Mouse (Mus musculus) kidney, embryonic 15.5 days (tissue): ENCODE data around the gene Lsamp. TPM values are rescaled to one million over a fixed set of nuclear protein-coding genes. Genes with fewer than 3 reads are reported as not detected.
"Not testable (repeated sequence)": the region's sequence is repeated elsewhere in the genome, so short reads cannot be mapped to it uniquely, and the experiment has no call there.

ENCODE experiments used
- ATAC-seq: fragments of 200-750 bp; cut with Nextera tagmentation; replicated peaks from 2 replicates; pipeline ENCODE4 v1.8.0; 2017; ENCODE audit warnings: moderate TSS enrichment; ENCODE audit not compliant: low FRiP score
- H3K27ac ChIP-seq: fragments of 300-500 bp; sonication (generic); 2 replicates; pipeline ENCODE4 v1.5.1; 2015; ENCODE audit warnings: mild to moderate bottlenecking, inconsistent platforms
- H3K27me3 ChIP-seq: fragments of 300-500 bp; sonication (generic); 2 replicates; pipeline ENCODE4 v1.6.1; 2015; ENCODE audit warnings: inconsistent platforms
- H3K36me3 ChIP-seq: fragments of 300-500 bp; sonication (generic); 2 replicates; pipeline ENCODE4 v1.6.1; 2015; ENCODE audit warnings: inconsistent platforms
- H3K4me1 ChIP-seq: fragments of 300-500 bp; sonication (generic); 2 replicates; pipeline ENCODE4 v1.6.1; 2015; ENCODE audit warnings: inconsistent platforms
- H3K4me2 ChIP-seq: fragments of 300-500 bp; sonication (generic); 2 replicates; pipeline ENCODE4 v1.6.1; 2015; ENCODE audit warnings: moderate library complexity, mild to moderate bottlenecking, inconsistent platforms
- H3K4me3 ChIP-seq: fragments of 300-500 bp; sonication (generic); replicated peaks from 2 replicates; pipeline ENCODE4 v1.5.1; 2015; ENCODE audit warnings: mild to moderate bottlenecking, inconsistent platforms
- H3K9ac ChIP-seq: fragments of 300-500 bp; sonication (generic); 2 replicates; pipeline ENCODE4 v1.6.1; 2015; ENCODE audit warnings: mild to moderate bottlenecking, inconsistent platforms
- H3K9me3 ChIP-seq: fragments of 300-500 bp; sonication (generic); replicated peaks from 2 replicates; pipeline ENCODE4 v1.6.1; 2016; ENCODE audit warnings: inconsistent platforms
- WGBS: fragments of 180-500 bp; shearing (Covaris S2); methylation state at CpG from one replicate; pipeline ENCODE4 v1.1.7; 2015; ENCODE audit warnings: mixed read lengths; 5-methylcytosine and 5-hydroxymethylcytosine counted together
- polyA plus RNA-seq: library from polyadenylated mRNA; unstranded; fragments of >200 nt; fragmentation: Nextera tagmentation; extraction: Ambion mirVana; gene quantifications from 2 replicates; pipeline ENCODE4 v1.2.1, GENCODE M21; 2015

Lsamp gene
- polyA plus RNA-seq, 1 experiment from 2014 or later: 4.9 TPM

DNA sequence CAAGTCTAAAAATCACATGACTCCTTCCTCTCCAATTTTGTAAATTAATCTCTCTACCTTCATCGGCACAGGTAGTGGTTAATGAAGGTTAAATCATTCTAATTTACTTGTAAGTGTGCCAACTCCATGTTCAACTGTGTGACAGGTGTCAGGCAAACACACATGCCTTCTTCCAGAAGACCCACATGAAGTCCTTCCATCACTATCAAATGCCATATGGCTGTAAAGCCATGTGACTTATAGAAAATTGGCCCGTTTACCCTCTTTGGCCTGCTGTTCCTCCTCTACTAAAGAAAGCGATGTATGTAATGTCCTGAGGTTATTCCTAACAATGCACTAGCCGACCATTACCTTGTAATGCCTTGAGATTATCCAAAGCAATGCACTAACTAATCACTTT is 565.5 kb downstream of the Lsamp start:
- Histone ChIP-seq H3K27ac (no peak overlapping the region), H3K4me2 (no peak overlapping the region), H3K27me3 (no peaks in the 10 kb centered on the region), H3K9ac (no peak overlapping the region), H3K36me3 (no peaks in the 10 kb centered on the region), H3K4me3 (no peak overlapping the region), H3K9me3 (no peaks in the 10 kb centered on the region), H3K4me1 (no peaks in the 10 kb centered on the region)
- WGBS: 86% methylated on average over 4 of the region's 4 CpGs
- no peak for ATAC-seq

DNA sequence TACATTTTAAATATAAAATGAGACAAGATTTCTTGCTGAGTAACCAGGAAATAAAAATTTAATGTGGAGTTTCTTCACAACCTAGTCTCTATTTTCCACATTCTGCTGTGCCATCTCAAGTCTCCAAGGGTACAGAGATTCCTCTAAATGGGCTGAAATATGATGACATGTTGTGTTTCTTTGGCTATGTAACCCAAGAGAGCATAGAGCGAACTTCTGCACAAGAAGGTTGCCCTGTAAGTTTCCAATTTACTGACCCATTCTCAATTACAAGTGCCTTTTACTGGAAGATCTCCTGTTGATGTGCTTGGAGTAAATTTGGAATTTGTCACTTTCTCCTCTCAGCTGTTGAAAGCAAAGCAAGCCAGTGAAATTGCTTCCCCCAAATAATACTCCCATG is 571.4 kb downstream of the Lsamp start:
- Histone ChIP-seq H3K4me2 (no peak overlapping the region), H3K4me1 (no peaks in the 10 kb centered on the region), H3K4me3 (no peak overlapping the region), H3K9me3 (no peaks in the 10 kb centered on the region), H3K36me3 (no peaks in the 10 kb centered on the region), H3K27ac (no peak overlapping the region), H3K9ac (no peak overlapping the region), H3K27me3 (no peaks in the 10 kb centered on the region)
- WGBS: 52% methylated on average over 1 of the region's 1 CpGs
- ATAC-seq: peak; percentile 54; the same call in 1 of the 2 replicates

DNA sequence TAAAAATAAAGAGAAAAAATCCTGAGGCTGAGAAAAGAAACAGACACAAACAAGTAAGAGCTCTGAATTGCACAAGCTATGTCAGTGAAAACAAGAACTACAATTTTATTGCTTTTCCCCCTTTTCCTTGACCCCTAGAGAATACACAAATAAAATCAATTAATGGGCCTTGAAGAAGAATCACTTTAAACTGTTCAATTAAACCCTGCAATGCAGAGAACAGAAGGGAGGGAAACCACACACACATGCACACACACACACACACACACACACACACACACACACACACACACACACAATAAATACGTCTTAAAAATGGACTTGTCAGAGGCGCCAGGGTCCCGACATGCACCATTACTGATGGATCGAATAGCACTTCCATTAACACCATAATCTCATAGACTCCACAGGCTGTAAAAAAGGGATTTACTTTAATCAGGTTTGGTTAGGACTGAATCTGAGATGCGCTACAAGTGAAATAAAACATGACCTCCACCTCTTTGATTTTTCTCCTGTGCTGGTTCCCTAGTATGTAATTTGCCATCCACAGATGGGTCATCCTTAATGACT is 573.6 kb downstream of the Lsamp start:
- Histone ChIP-seq H3K4me2 (no peak overlapping the region), H3K27me3 (no peaks in the 10 kb centered on the region), H3K4me1 (no peaks in the 10 kb centered on the region), H3K9ac (no peak overlapping the region), H3K9me3 (no peaks in the 10 kb centered on the region), H3K36me3 (no peaks in the 10 kb centered on the region), H3K27ac (no peak overlapping the region), H3K4me3 (no peak overlapping the region)
- ATAC-seq: peak; percentile 83
- WGBS: 40% methylated on average over 5 of the region's 5 CpGs

DNA sequence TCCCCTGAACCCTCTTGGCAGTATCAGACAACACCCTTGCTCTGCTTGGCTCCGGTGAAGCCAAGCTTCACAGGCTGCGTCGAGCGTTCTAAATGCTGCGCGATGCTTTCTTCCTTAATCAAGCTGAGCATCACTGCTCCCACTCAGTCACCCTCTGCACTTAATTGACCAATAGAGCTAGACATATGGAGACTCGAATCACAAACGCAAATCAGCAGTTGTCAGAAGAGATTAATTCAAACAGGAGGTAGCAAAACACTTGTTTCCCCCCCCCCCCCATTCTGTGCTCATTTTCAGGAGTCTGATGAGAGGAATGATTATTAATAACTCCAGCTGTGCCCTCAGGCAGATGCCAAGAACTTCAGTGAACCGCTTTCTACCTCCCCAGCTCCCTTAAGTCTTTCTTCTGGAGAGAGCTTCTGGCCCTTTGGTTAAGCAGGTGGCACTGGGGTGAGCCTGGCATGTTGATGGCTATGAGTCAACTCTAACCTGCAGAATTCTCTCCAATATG is 583.3 kb downstream of the Lsamp start:
- H3K4me2 ChIP-seq: no peak overlapping the region
- H3K4me3 ChIP-seq: no peak overlapping the region
- ATAC-seq: no peak
- H3K9ac ChIP-seq: no peak overlapping the region
- H3K9me3 ChIP-seq: no peaks in the 10 kb centered on the region
- 80% methylated on average over 9 of the region's 9 CpGs for WGBS
- H3K27me3 ChIP-seq: no peaks in the 10 kb centered on the region
- no peaks in the 10 kb centered on the region for H3K36me3 ChIP-seq
- no peak overlapping the region for H3K27ac ChIP-seq
- H3K4me1 ChIP-seq: no peaks in the 10 kb centered on the region

GRCm38 (mm10) chr16:40572085-40572745 is 588.1 kb downstream of the Lsamp start:
- H3K27me3 ChIP-seq: no peaks in the 10 kb centered on the region
- no peaks in the 10 kb centered on the region for H3K4me1 ChIP-seq
- H3K36me3 ChIP-seq: no peaks in the 10 kb centered on the region
- no peak for ATAC-seq
- no peak overlapping the region for H3K4me2 ChIP-seq
- no peak overlapping the region for H3K27ac ChIP-seq
- H3K4me3 ChIP-seq: no peak overlapping the region
- no peaks in the 10 kb centered on the region for H3K9me3 ChIP-seq
- no peak overlapping the region for H3K9ac ChIP-seq
- 92% methylated on average over 12 of the region's 12 CpGs for WGBS

GRCm38 (mm10) chr16:40582076-40582475 is 597.9 kb downstream of the Lsamp start:
- Histone ChIP-seq H3K4me1 (no peaks in the 10 kb centered on the region), H3K36me3 (no peaks in the 10 kb centered on the region), H3K9me3 (no peaks in the 10 kb centered on the region), H3K4me2 (no peak overlapping the region), H3K9ac (no peak overlapping the region), H3K27me3 (no peaks in the 10 kb centered on the region), H3K27ac (no peak overlapping the region), H3K4me3 (no peak overlapping the region)
- WGBS: 59% methylated on average over 3 of the region's 3 CpGs
- ATAC-seq: no peak

DNA sequence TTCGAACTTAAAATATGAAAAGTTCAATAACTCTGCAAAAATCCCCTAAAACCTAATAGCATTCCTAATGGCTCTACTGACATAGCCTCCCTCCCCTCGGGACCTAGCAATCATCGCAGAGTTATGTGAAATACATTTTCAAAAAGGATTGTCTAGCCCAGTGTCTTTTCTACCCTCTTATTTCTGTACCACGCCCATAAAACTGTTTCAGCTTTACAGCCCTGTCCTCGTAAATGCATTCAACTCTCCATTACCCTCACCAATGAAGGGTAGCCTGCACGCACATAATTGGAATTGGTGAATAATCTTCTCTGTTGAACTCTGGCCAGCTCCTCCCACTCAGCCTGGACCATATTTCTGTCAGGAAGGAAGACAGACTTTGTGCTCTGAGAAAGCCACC is 609.0 kb downstream of the Lsamp start:
- ATAC-seq: no peak
- no peak overlapping the region for H3K9ac ChIP-seq
- no peak overlapping the region for H3K27ac ChIP-seq
- H3K9me3 ChIP-seq: no peaks in the 10 kb centered on the region
- no peaks in the 10 kb centered on the region for H3K27me3 ChIP-seq
- no peak overlapping the region for H3K4me2 ChIP-seq
- no peaks in the 10 kb centered on the region for H3K4me1 ChIP-seq
- no peak overlapping the region for H3K4me3 ChIP-seq
- no peaks in the 10 kb centered on the region for H3K36me3 ChIP-seq
- WGBS: 52% methylated on average over 6 of the region's 6 CpGs

- no peaks in the 10 kb centered on the region for H3K4me1 ChIP-seq
- WGBS: 56% methylated on average over 4 of the region's 4 CpGs
- no peaks in the 10 kb centered on the region for H3K27me3 ChIP-seq
- no peak overlapping the region for H3K27ac ChIP-seq
- no peak overlapping the region for H3K9ac ChIP-seq
- H3K36me3 ChIP-seq: no peaks in the 10 kb centered on the region
- H3K4me2 ChIP-seq: no peak overlapping the region
- no peak for ATAC-seq
- H3K9me3 ChIP-seq: no peaks in the 10 kb centered on the region
- no peak overlapping the region for H3K4me3 ChIP-seq
Measured at GRCm38 (mm10) chr16:40601431-40602387, 617.5 kb downstream of the Lsamp start.

- Histone ChIP-seq H3K4me3 (no peak overlapping the region), H3K4me2 (no peak overlapping the region), H3K4me1 (no peaks in the 10 kb centered on the region), H3K36me3 (no peaks in the 10 kb centered on the region), H3K27ac (no peak overlapping the region), H3K9me3 (no peaks in the 10 kb centered on the region), H3K27me3 (no peaks in the 10 kb centered on the region), H3K9ac (no peak overlapping the region)
- 86% methylated on average over 3 of the region's 3 CpGs for WGBS
- no peak for ATAC-seq
Measured at GRCm38 (mm10) chr16:40607509-40607908, 623.3 kb downstream of the Lsamp start.

DNA sequence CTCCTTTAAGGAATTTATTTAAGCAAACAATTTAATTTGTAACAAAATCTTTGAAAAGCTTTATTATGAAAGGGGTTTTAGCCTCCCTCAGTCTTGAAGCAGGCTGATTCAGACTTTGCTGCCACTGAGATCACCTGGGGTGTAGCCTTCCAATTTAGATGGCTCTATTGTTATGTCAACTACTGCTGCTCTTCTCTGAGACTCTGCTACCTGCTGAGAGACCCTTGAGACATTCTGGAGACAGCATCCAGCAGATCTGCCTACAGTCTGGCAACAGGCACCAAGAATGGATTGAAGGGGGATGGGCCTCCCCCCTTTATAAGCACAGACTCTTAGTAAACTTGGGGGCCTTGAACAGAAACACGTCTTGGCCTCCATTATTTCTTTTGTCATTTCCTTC is 632.5 kb downstream of the Lsamp start:
- not testable (repeated sequence) for ATAC-seq, H3K4me2 ChIP-seq, H3K9ac ChIP-seq, H3K4me3 ChIP-seq, H3K27ac ChIP-seq, H3K9me3 ChIP-seq, H3K36me3 ChIP-seq, H3K4me1 ChIP-seq, H3K27me3 ChIP-seq
- WGBS: 20% methylated on average over 1 of the region's 1 CpGs

- H3K9me3 ChIP-seq, H3K9ac ChIP-seq, ATAC-seq, H3K27me3 ChIP-seq, H3K36me3 ChIP-seq, H3K4me2 ChIP-seq, H3K4me1 ChIP-seq, H3K27ac ChIP-seq, H3K4me3 ChIP-seq: not testable (repeated sequence)
- 67% methylated on average over 7 of the region's 7 CpGs for WGBS
Measured at GRCm38 (mm10) chr16:40621086-40621485, 636.9 kb downstream of the Lsamp start.

- H3K36me3 ChIP-seq: no peaks in the 10 kb centered on the region
- H3K27me3 ChIP-seq: no peaks in the 10 kb centered on the region
- no peak overlapping the region for H3K4me3 ChIP-seq
- H3K9me3 ChIP-seq: no peaks in the 10 kb centered on the region
- ATAC-seq: no peak
- 80% methylated on average over 5 of the region's 5 CpGs for WGBS
- H3K4me1 ChIP-seq: no peaks in the 10 kb centered on the region
- H3K4me2 ChIP-seq: no peak overlapping the region
- H3K27ac ChIP-seq: no peak overlapping the region
- no peak overlapping the region for H3K9ac ChIP-seq
Measured at GRCm38 (mm10) chr16:40627159-40627558, 643.0 kb downstream of the Lsamp start.
